Mouse (Mus musculus) embryo, embryonic 9.5 days (tissue): ENCODE results near the gene Pcnx3.

Experiments
- DNase-seq: peaks from one replicate; pipeline ENCODE4 v3.0.0-alpha.2; 2017; ENCODE audit errors: extremely low spot score

Pcnx3 gene

GRCm38 (mm10) chr19:5684236-5684635, 4.5 kb downstream of the Pcnx3 start:
- no peak for DNase-seq

GRCm38 (mm10) chr19:5680432-5680831, 8.3 kb downstream of the Pcnx3 start:
- DNase-seq, result no peak

- DNase-seq, result no peak
Observed at GRCm38 (mm10) chr19:5668372-5668771, 20.3 kb downstream of the Pcnx3 start.

- DNase-seq, result no peak
Observed at GRCm38 (mm10) chr19:5666386-5666785, 22.3 kb downstream of the Pcnx3 start.

GRCm38 (mm10) chr19:5665465-5665864, 23.2 kb downstream of the Pcnx3 start:
- DNase-seq, result no peak

- no peak for DNase-seq
Observed at GRCm38 (mm10) chr19:5664669-5665257, 23.9 kb downstream of the Pcnx3 start.

- peak; percentile 93 for DNase-seq
Observed at GRCm38 (mm10) chr19:5662981-5663913, 25.5 kb downstream of the Pcnx3 start, which contains the start of gene Sipa1. Sipa1 (minus strand) TSS chr19:5663707.

GRCm38 (mm10) chr19:5662310-5662709, 26.4 kb downstream of the Pcnx3 start:
- DNase-seq, result no peak

GRCm38 (mm10) chr19:5660942-5661751, 27.6 kb downstream of the Pcnx3 start:
- DNase-seq, result no peak

- DNase-seq, result peak; percentile 34
Observed at GRCm38 (mm10) chr19:5654720-5655298, 33.9 kb downstream of the Pcnx3 start.

- DNase-seq, result peak; percentile 87
Observed at GRCm38 (mm10) chr19:5653969-5654719, 34.6 kb downstream of the Pcnx3 start.

GRCm38 (mm10) chr19:5652570-5652969, 36.1 kb downstream of the Pcnx3 start:
- no peak for DNase-seq

- no peak for DNase-seq
Observed at GRCm38 (mm10) chr19:5651502-5652274, 37.0 kb downstream of the Pcnx3 start.

GRCm38 (mm10) chr19:5649298-5649741, 39.4 kb downstream of the Pcnx3 start:
- no peak for DNase-seq

GRCm38 (mm10) chr19:5648401-5649297, 40.1 kb downstream of the Pcnx3 start:
- DNase-seq, result peak; percentile 86

- DNase-seq, result no peak
Observed at GRCm38 (mm10) chr19:5647791-5648190, 40.9 kb downstream of the Pcnx3 start.

- DNase-seq, result no peak
Observed at GRCm38 (mm10) chr19:5646731-5647330, 41.9 kb downstream of the Pcnx3 start.

GRCm38 (mm10) chr19:5645280-5645679, 43.4 kb downstream of the Pcnx3 start:
- no peak for DNase-seq

- no peak for DNase-seq
Observed at GRCm38 (mm10) chr19:5641641-5642040, 47.1 kb downstream of the Pcnx3 start.
